Mouse (Mus musculus): ENCODE data around the gene Agmat.

Gene Agmat

DNA sequence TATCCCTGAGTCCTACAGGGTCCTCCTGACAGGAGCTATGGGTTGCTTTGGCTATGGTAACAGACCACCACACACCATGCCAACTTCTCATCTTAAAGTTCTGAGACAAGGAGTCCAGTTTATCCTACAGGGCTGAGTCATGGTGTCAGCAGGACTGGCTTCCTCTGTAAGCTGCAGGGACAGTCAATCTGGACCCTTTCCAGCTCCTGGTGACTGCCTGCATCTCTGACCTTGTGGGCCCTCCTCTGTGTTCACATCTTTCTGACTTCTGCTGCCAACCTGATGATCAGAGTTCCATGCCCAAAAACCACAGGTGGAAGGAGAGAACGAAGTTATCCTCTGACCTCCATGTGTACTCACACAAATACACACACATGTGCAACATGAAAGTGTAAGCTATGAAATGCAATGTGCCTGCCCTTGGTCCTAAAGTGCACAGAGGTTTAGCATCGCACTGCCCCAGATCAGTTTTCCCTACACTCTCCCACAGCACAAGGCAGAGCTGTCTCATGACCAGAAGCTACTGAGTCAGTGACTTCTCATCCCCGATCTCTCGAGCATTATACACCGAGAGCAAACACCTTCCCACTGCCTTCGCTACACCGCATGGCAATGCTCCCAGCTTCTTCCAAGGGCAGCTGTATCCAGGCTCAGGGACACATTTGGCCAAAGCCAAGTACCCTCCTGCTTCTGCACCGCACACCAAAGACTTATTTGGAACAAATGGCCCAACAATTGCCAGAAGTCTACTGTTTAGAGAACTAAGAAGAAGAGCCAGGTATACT lies 34.9 kb downstream of the Agmat start:
- Histone ChIP-seq H3K27me3 (ENCODE audit: control insufficient read depth, insufficient read depth, low read length, poor library complexity, severe bottlenecking) (no peaks in the 10 kb centered on the region), H3K36me3 (ENCODE audit: control insufficient read depth, insufficient read depth, low read length, poor library complexity, severe bottlenecking) (peaks cover 17% of the 10 kb centered on the region; the same call in 1 of the 2 replicates)
- no peak for DNase-seq (ENCODE audit: low read depth, low spot score)

- no peaks in the 10 kb centered on the region for H3K27me3 ChIP-seq (ENCODE audit: control insufficient read depth, insufficient read depth, low read length, poor library complexity, severe bottlenecking)
- no peak for DNase-seq (ENCODE audit: low read depth, low spot score)
- H3K36me3 ChIP-seq (ENCODE audit: control insufficient read depth, insufficient read depth, low read length, poor library complexity, severe bottlenecking), result peaks cover 5% of the 10 kb centered on the region; the same call in 1 of the 2 replicates
These were observed 38.4 kb downstream of the Agmat start for GRCm38 (mm10) chr4:141784835-141785234.

GRCm38 (mm10) chr4:141786141-141786540 lies 39.7 kb downstream of the Agmat start:
- H3K27me3 ChIP-seq (ENCODE audit: control insufficient read depth, insufficient read depth, low read length, poor library complexity, severe bottlenecking), result no peaks in the 10 kb centered on the region
- no peak for DNase-seq (ENCODE audit: low read depth, low spot score)
- H3K36me3 ChIP-seq (ENCODE audit: control insufficient read depth, insufficient read depth, low read length, poor library complexity, severe bottlenecking), result no peaks in the 10 kb centered on the region; the same call in 1 of the 2 replicates

DNA sequence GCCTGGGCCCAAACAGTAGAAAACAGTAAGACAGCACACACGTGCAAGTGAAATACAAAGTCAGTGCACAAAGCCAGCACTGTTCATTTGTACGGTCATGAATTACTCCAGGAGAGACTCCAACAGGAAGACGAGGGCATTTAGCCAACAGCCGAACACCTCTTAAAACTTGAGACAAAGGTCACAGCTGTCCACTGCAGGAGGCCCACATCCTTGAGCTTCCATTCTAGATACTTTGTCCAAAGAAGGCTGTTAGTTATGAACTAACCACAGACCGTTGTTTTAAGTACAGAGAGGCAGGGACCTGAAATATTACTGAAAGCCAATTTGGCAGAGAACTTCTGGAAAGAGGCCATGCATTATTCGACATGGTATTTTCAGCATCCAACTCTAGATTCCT lies 40.6 kb downstream of the Agmat start:
- DNase-seq (ENCODE audit: low read depth, low spot score), result no peak
- Histone ChIP-seq H3K36me3 (ENCODE audit: control insufficient read depth, insufficient read depth, low read length, poor library complexity, severe bottlenecking) (no peaks in the 10 kb centered on the region; the same call in 1 of the 2 replicates), H3K27me3 (ENCODE audit: control insufficient read depth, insufficient read depth, low read length, poor library complexity, severe bottlenecking) (no peaks in the 10 kb centered on the region)

- no peaks in the 10 kb centered on the region for H3K27me3 ChIP-seq (ENCODE audit: control insufficient read depth, insufficient read depth, low read length, poor library complexity, severe bottlenecking)
- DNase-seq (ENCODE audit: low read depth, low spot score), result no peak
- no peaks in the 10 kb centered on the region; the same call in 1 of the 2 replicates for H3K36me3 ChIP-seq (ENCODE audit: control insufficient read depth, insufficient read depth, low read length, poor library complexity, severe bottlenecking)
These were observed 41.0 kb downstream of the Agmat start for GRCm38 (mm10) chr4:141787462-141787861.

DNA sequence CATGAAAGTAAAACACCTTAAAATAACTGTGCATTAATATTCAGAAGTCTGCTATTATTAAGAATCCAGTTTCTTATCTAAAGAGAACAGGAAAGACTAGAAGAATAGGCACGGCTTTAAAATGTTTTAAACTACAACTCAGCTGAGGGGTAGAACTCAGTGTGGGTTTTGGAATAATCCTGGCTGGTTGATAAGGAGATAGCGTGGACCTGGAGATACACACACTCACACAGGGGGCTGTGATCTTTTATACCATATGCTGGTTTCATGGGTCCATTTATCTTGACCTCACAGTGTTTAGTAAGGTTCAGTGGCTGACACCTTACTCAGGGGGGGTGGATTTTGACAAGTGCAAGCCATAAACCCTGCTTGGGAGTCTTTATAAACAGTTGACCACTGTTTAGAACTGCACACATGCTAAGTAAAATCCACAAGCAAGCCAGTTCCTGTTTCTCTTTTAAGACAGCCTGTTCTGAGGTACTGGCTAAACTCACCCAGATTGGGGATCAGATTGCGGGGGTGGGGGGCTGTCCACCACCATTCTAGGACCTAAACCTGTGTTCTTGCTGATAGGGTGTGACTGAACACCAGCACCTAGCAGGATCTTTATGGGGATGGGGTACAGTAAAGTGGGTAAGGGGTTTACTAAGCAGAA lies 43.2 kb downstream of the Agmat start:
- DNase-seq (ENCODE audit: low read depth, low spot score), result peak; percentile 33
- no peaks in the 10 kb centered on the region for H3K27me3 ChIP-seq (ENCODE audit: control insufficient read depth, insufficient read depth, low read length, poor library complexity, severe bottlenecking)
- H3K36me3 ChIP-seq (ENCODE audit: control insufficient read depth, insufficient read depth, low read length, poor library complexity, severe bottlenecking), result no peaks in the 10 kb centered on the region; the same call in 1 of the 2 replicates

DNA sequence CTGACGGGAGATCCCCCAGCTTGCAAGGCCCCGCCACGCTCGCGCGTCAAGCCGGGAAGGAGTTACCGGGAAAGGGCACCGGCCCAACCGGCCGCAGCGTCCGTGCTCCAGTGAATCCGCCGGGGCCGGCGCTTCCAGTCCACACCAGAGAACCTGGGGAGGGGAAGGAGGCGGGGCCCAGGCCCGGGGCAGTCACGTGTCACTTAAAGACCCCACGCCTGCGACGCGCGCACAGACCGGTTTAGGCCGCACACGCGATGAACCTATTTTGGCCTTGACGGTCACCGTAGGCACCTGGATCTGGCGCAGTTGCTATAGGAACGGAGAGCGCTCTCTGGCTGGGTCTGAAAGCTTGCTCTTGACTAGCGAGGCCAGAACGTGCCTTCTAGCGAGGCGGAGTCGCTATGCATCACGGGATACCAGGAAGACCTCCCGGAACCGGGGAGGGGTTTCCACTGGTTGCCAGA lies 44.1 kb downstream of the Agmat start, which contains the start of gene Dnajc16:
Gene Dnajc16, minus strand, starts transcription at position 408 of the 467 bp plus-strand sequence.
- H3K27me3 ChIP-seq (ENCODE audit: control insufficient read depth, insufficient read depth, low read length, poor library complexity, severe bottlenecking), result no peaks in the 10 kb centered on the region
- DNase-seq (ENCODE audit: low read depth, low spot score), result peak; percentile 99
- no peaks in the 10 kb centered on the region; the same call in 1 of the 2 replicates for H3K36me3 ChIP-seq (ENCODE audit: control insufficient read depth, insufficient read depth, low read length, poor library complexity, severe bottlenecking)

- Histone ChIP-seq H3K27me3 (ENCODE audit: control insufficient read depth, insufficient read depth, low read length, poor library complexity, severe bottlenecking) (no peaks in the 10 kb centered on the region), H3K36me3 (ENCODE audit: control insufficient read depth, insufficient read depth, low read length, poor library complexity, severe bottlenecking) (no peaks in the 10 kb centered on the region; the same call in 1 of the 2 replicates)
- DNase-seq (ENCODE audit: low read depth, low spot score), result no peak
These were observed 45.0 kb downstream of the Agmat start for GRCm38 (mm10) chr4:141791486-141791885.

DNA sequence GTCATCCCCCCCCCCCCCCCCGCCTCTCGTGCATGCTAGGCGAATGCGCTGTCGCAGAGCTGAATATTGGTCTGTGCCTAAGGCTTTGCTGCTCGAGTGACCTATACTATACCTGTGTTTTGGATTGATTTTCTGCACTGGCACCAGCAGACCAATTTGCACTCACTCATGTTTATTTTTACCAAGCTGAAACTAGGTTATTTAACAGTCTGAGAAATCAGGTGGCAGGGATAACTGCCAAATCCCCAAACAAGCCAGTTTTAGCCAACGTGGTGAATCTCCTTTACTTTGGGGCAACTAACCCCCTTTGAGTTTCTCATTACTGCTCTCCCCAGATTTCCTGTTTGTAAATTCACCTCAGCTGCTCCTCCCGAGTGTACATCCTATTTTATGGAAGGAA lies 45.5 kb downstream of the Agmat start:
- no peaks in the 10 kb centered on the region; the same call in none of the 2 replicates for H3K36me3 ChIP-seq (ENCODE audit: control insufficient read depth, insufficient read depth, low read length, poor library complexity, severe bottlenecking)
- H3K27me3 ChIP-seq (ENCODE audit: control insufficient read depth, insufficient read depth, low read length, poor library complexity, severe bottlenecking), result no peaks in the 10 kb centered on the region
- DNase-seq (ENCODE audit: low read depth, low spot score), result no peak

DNA sequence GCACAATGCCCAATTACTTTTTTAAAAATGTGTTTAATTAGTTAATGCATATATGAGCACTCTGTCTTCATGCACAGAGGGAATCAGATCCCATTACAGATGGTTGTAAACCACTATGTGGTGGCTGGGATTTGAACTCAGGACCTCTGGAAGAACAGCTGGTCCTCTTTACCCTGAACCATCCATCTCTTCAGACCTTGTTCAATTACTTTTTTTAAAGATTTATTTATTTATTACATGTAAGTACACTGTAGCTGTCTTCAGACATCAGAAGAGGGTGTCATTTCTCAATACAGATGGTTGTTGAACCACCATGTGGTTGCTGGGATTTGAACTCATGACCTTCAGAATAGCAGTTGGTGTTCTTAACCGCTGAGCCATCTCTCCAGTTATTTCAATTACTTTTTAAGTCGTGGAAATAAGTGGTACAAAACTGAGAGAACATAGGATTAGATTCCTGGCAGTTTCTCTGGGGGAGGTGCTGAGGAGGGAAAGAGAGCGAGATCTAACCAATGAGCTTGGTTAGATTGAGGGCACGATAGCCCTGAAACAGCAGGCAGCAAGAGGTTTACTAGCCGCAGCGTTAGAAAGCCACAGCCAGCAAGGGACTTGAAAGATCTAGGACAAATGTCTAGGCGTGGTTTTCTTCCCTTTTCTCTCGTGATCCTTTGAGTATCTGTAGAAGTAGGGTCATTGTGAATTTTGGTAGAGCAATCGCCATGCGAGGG lies 46.2 kb downstream of the Agmat start:
- Histone ChIP-seq H3K36me3 (ENCODE audit: control insufficient read depth, insufficient read depth, low read length, poor library complexity, severe bottlenecking) (peaks cover 3% of the 10 kb centered on the region), H3K27me3 (ENCODE audit: control insufficient read depth, insufficient read depth, low read length, poor library complexity, severe bottlenecking) (no peaks in the 10 kb centered on the region)
- DNase-seq (ENCODE audit: low read depth, low spot score), result no peak

DNA sequence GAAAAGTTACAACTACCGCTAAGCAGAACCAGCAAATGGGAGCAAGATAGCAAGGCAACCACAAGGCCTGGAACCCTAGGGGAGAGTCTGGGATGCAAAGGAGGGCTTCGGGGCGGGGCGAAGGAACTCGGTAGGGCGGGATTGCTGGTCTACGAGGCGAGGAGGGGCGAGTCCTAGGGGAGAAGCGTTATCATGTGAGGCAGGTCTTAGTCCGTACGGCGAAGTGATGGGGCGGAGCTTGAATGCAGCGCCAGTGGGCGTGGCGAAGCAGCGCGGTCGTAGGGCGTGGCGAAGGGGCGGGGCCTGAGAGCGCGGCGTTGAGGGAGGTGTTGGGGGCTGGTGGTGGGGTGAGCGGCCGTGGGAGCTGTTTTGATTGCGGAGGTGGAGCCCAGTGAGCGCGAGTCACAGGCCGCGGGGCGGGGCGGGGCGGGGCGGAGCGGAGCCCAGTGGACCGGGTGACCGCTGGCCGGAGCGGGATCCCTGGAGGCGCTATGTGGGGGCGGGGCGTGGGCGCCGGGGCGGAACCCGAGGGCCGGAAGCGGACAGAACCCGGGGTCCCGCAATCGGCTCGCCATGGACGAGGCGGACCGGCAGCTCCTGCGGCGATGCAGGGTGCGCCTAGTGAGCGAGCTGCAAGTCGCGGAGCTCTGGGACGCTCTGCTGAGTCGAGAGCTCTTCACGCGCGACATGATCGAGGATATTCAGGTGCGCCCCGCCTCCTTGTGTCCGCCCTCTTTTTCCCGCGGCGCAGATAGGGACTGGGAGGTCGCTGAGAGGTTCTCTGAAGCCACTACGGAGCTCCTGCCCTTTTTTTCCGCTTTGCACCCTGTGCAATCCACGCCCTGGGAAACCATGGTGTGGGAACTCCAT lies 47.0 kb downstream of the Agmat start, which contains the start of gene Casp9:
Gene Casp9, plus strand, starts transcription at position 331 of the 870 bp plus-strand sequence.
- peak; percentile 98 for DNase-seq (ENCODE audit: low read depth, low spot score)
- no peaks in the 10 kb centered on the region for H3K27me3 ChIP-seq (ENCODE audit: control insufficient read depth, insufficient read depth, low read length, poor library complexity, severe bottlenecking)
- H3K36me3 ChIP-seq (ENCODE audit: control insufficient read depth, insufficient read depth, low read length, poor library complexity, severe bottlenecking), result peaks cover 4% of the 10 kb centered on the region

GRCm38 (mm10) chr4:141794152-141794535 lies 47.7 kb downstream of the Agmat start:
- Histone ChIP-seq H3K36me3 (ENCODE audit: control insufficient read depth, insufficient read depth, low read length, poor library complexity, severe bottlenecking) (peaks cover 4% of the 10 kb centered on the region), H3K27me3 (ENCODE audit: control insufficient read depth, insufficient read depth, low read length, poor library complexity, severe bottlenecking) (no peaks in the 10 kb centered on the region)
- peak; percentile 56 for DNase-seq (ENCODE audit: low read depth, low spot score)

- Histone ChIP-seq H3K27me3 (ENCODE audit: control insufficient read depth, insufficient read depth, low read length, poor library complexity, severe bottlenecking) (no peaks in the 10 kb centered on the region), H3K36me3 (ENCODE audit: control insufficient read depth, insufficient read depth, low read length, poor library complexity, severe bottlenecking) (peaks cover 4% of the 10 kb centered on the region)
- DNase-seq (ENCODE audit: low read depth, low spot score), result no peak
These were observed 49.9 kb downstream of the Agmat start for GRCm38 (mm10) chr4:141796356-141796755.

DNA sequence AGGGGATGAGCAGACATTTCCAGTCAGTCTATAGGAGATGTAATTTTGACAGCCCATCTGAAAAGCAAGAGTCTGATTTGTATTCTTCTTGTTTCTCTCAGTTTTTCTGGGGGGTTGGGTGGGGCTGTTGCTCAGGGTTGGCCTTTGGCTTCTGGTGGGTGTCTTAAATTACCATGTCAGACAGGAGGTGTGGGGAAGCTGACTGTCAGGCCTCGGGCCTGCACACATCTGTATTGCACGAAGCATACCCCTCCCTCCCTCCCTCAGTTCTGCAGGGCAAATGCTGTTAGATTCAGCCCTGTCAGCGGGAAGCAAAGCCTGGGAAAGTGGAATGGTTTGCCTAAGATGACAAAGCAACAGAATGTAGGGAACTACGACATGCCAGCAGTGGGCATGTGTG lies 50.5 kb downstream of the Agmat start:
- H3K27me3 ChIP-seq (ENCODE audit: control insufficient read depth, insufficient read depth, low read length, poor library complexity, severe bottlenecking), result no peaks in the 10 kb centered on the region
- no peak for DNase-seq (ENCODE audit: low read depth, low spot score)
- H3K36me3 ChIP-seq (ENCODE audit: control insufficient read depth, insufficient read depth, low read length, poor library complexity, severe bottlenecking), result peaks cover 4% of the 10 kb centered on the region

All from splenic B cell, adult 2 months (primary cell).